Mouse (Mus musculus) liver (tissue): ENCODE measurements around the gene Chpf.

Experiments used
- DNase-seq: peaks from one replicate; pipeline ENCODE4 v3.0.0-alpha.2; 2020; ENCODE audit warnings: mixed read lengths

The Chpf gene

GRCm38 (mm10) chr1:75478916-75479634 lies at the start of gene Chpf, which contains the start of gene Tmem198:
Chpf (minus strand) TSS chr1:75479307.
Tmem198 (plus strand) TSS chr1:75479532.
- peak; percentile 92 for DNase-seq

- no peak for DNase-seq
These were observed 45.6 kb upstream of the Chpf start for GRCm38 (mm10) chr1:75524679-75525078.

- DNase-seq, result peak; percentile 93
These were observed 42.4 kb upstream of the Chpf start, which contains the start of gene Stk11ip for GRCm38 (mm10) chr1:75521321-75522031. Stk11ip (plus strand) TSS chr1:75521529.

GRCm38 (mm10) chr1:75519576-75519975 lies 40.5 kb upstream of the Chpf start:
- no peak for DNase-seq

GRCm38 (mm10) chr1:75518427-75518826 lies 39.3 kb upstream of the Chpf start:
- DNase-seq, result no peak

- no peak for DNase-seq
These were observed 38.9 kb upstream of the Chpf start for GRCm38 (mm10) chr1:75517984-75518383.

GRCm38 (mm10) chr1:75516703-75517380 lies 37.7 kb upstream of the Chpf start:
- no peak for DNase-seq

GRCm38 (mm10) chr1:75512550-75512949 lies 33.4 kb upstream of the Chpf start:
- no peak for DNase-seq

GRCm38 (mm10) chr1:75511437-75512210 lies 32.5 kb upstream of the Chpf start:
- DNase-seq, result no peak

GRCm38 (mm10) chr1:75510154-75510553 lies 31.0 kb upstream of the Chpf start:
- no peak for DNase-seq

GRCm38 (mm10) chr1:75509586-75509985 lies 30.5 kb upstream of the Chpf start:
- no peak for DNase-seq

GRCm38 (mm10) chr1:75507006-75507405 lies 27.9 kb upstream of the Chpf start, which contains the start of gene Inha:
Inha (plus strand) TSS chr1:75507077.
- no peak for DNase-seq

- peak; percentile 77 for DNase-seq
These were observed 27.1 kb upstream of the Chpf start, which contains the start of gene Obsl1 for GRCm38 (mm10) chr1:75505956-75506831. Obsl1 (minus strand) TSS chr1:75506452.

GRCm38 (mm10) chr1:75505159-75505955 lies 26.2 kb upstream of the Chpf start:
- no peak for DNase-seq

GRCm38 (mm10) chr1:75504256-75505045 lies 25.3 kb upstream of the Chpf start:
- no peak for DNase-seq

- DNase-seq, result no peak
These were observed 24.5 kb upstream of the Chpf start for GRCm38 (mm10) chr1:75503651-75503980.

- no peak for DNase-seq
These were observed 24.0 kb upstream of the Chpf start for GRCm38 (mm10) chr1:75502945-75503650.

- no peak for DNase-seq
These were observed 22.8 kb upstream of the Chpf start for GRCm38 (mm10) chr1:75501905-75502304.

GRCm38 (mm10) chr1:75499441-75499840 lies 20.3 kb upstream of the Chpf start:
- DNase-seq, result no peak
